Mouse (Mus musculus): Measurements from ENCODE around the gene Parm1. TPM values are rescaled to one million over a fixed set of nuclear protein-coding genes. Genes with fewer than 3 reads are reported as not detected.

Parm1 gene
- polyA plus RNA-seq, 1 experiment: 36.5 TPM

GRCm38 (mm10) chr5:91574211-91574610 is 56.8 kb downstream of the Parm1 start:
- no peak for DNase-seq (ENCODE audit: low spot score)

- no peak for DNase-seq (ENCODE audit: low spot score)
These were observed 61.5 kb downstream of the Parm1 start for GRCm38 (mm10) chr5:91578924-91579323.

GRCm38 (mm10) chr5:91581799-91582198 is 64.4 kb downstream of the Parm1 start:
- DNase-seq (ENCODE audit: low spot score): no peak

DNA sequence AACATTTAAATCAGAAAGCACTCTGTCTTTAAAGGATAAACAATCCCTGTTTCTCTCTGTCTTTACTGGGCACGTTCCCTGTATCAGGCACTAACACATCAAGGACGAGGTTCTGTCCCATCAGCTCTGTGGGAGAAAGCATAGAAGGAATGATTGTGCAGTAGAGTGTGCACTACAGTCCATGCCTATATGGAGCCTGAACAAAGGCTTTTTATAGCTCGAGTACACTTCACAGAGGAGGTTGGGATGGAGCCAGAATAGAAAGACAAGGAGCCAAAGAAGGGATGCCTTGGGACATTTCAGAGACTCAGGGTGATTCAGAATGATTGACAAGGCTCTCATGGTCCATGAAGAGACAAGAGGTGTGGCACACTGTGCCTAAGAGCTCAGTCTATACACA is 68.8 kb downstream of the Parm1 start:
- DNase-seq (ENCODE audit: low spot score): no peak

- no peak for DNase-seq (ENCODE audit: low spot score)
These were observed 76.7 kb downstream of the Parm1 start for GRCm38 (mm10) chr5:91594083-91594482.

- DNase-seq (ENCODE audit: low spot score): no peak
These were observed 79.8 kb downstream of the Parm1 start for GRCm38 (mm10) chr5:91597216-91597615.

DNA sequence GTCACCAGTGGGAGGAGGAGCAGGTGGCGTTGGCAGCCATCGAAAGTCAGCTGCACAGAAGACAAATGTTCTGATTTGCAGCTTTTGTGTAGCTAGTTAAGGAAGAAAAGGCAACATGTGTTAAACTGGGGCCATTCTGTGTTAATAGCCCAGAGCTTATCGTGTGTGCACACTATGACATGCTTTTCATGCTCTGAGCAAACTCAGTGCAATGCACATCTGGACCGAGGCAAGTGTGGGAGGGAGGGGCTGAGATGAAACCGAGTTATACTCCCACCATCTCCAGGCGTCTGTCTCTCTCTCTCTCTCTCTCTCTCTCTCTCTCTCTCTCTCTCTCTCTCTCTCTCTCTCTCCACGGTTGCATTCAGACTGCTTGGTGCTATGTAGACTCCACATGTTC is 82.4 kb downstream of the Parm1 start:
- DNase-seq (ENCODE audit: low spot score): no peak

- DNase-seq (ENCODE audit: low spot score): no peak
These were observed 85.9 kb downstream of the Parm1 start for GRCm38 (mm10) chr5:91603347-91603746.

DNA sequence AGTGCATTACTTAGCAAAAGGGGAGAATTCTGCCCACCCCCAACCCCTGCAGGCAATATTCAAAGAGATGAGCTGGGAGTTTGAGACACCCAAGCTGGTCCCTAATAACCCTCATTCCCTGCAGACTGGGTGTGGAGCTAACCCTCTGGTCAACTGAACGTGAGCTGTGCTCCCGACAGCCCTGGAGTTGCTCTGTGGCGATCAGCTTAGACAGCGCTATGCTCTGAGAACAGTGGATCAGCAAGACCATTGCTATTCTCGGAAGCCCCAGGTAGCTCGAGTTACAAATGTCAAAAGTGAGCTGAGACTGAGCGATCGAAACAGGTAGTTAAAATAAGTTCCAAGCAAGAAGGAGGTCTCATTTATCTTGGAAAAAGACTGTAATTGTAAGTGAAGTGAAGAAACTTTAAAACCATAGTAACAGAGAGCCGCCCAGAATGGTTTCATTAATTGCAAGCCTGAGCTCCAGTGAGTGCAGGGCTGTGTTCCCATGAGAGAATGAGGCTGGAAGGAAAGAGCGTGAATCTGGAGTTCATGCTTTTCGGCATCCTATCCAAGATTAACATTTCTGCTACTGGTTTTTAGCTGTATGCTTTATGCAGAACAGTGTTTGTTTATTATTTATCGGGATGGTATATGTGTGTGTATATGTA is 86.5 kb downstream of the Parm1 start:
- no peak for DNase-seq (ENCODE audit: low spot score)

DNA sequence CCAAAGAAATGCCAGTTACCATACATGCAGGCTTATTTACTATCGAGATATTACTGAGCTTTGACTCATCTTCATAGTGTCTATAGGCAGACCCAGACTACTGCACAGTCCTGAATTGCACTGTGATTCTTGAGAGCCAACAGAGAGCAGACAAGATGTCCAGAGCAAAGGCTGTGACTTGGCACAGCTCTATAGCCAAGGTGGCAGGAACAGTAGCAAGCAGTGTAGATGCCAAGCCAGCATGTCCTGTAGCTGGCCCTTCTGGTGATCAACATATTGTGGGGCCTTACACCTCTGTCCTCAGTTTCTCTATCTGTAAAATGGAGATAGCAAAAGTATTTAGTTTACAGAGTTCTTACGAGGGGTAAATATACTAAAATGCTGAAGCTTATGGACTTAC is 89.8 kb downstream of the Parm1 start:
- no peak for DNase-seq (ENCODE audit: low spot score)

DNA sequence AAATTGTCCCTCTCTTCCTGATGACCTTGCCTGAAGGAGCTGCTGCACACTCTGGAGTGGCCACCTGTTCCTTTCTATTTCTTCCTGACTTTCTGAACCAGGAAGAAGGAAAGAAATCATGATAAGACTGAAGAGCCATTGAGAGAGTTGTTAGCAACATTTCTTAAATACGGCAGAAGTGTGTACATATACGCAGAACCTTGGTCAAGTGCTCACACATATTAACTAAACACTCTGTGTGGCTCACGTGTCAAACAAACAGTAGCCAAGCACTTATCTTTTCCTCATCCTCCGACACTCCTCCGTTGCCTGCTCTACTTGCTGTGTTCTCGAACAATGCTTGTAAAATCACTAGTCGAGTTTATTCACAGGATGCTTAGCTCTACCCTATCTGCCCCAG is 90.4 kb downstream of the Parm1 start:
- DNase-seq (ENCODE audit: low spot score): no peak

GRCm38 (mm10) chr5:91609041-91609440 is 91.6 kb downstream of the Parm1 start:
- no peak for DNase-seq (ENCODE audit: low spot score)

DNA sequence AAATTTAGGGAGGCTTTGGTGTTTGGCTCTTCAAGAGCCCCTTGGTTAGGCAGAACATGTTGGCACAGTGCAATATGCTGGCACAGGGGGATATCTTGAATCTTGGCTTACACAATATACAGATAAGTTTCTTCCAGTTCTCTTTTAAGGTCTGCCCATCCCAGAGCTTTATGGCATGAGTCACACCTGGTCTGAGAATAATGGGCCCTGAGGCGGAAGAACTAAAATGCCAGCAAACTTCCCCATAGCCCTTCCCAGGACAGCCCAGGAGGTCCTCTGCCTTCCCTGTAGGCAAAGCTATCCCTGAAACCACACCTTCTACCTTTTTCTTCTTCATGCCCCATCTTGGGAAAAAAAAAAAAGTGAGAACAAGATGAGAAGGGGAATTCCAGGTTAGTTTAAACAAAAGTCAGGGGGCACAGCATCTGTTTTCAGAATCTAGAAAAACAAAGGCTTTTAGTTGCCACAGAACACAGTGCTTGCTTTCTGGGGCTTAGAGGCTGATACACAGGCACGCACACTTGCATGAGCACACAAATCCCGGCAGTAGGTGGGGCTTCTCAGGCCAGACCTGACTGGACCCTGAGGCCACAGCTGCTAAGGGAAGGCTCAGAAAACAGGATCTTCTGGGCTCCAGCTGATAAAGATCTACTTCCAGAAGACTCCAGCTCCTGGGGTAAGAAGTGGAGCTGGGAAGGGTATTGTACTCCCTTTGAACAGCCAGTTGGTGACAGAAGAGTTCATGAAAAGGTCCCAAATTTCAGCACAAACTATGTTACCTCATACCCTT is 92.3 kb downstream of the Parm1 start:
- DNase-seq (ENCODE audit: low spot score): no peak

GRCm38 (mm10) chr5:91610499-91610898 is 93.1 kb downstream of the Parm1 start:
- DNase-seq (ENCODE audit: low spot score): no peak

DNA sequence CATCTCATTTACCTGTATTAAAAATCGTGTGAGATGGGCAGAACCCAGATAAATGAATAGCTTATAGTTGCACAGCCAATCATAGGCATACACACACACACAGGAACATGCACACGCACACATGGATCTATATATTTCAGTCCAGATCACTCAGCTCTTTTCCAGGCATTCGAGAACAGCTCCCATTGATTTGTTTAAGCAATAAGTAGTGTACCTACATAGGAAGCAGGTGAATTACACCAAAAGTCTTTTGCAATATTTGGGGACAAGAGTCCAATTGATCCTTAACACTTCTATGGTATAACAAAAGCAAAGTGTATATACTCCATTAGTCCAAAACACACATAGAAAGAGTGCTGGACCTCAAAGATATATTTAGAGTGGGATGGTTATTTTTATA is 94.2 kb downstream of the Parm1 start:
- DNase-seq (ENCODE audit: low spot score): no peak

DNA sequence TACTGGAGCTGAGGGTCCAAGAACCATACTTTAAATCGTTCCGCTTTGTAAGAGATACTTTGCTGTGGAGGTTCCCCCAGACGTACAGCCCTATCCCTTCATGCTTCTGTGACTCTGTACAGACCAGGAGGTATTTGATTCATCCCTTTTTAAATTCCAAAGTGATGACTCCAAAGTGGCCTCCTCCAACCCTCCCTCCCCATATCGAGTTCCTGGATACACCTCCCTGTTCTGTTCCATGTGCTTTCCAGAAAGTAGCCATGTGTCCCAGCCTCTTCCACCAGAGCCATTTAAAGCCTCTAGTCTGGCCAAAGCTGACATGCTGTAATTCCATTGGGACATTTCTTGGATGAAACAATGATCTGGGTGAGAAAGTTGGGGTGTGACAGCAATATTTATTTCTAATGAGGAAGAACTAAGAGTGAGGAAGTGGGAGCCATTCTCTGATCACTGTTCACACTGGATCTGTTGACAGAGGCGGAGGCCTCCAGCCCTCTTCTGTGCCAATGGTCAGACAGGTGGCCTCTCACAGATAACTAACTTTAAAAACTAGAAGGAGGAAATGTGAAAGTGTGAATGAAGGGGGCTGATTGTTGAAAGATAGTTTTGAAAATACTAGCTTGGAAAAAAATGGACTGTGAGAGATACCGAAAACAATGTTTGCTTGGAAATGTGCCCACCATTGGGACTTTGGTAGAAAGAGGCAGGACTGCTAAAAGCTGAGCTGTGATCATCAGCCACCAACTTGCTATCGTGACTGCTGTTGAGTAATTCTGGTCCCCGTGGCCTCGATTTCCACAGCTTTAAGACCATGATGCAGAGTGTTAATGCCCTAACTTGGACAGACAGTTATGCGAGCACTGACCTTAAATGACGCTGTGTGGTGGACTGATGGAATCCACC is 100.2 kb downstream of the Parm1 start:
- no peak for DNase-seq (ENCODE audit: low spot score)

GRCm38 (mm10) chr5:91618661-91619173 is 101.3 kb downstream of the Parm1 start:
- DNase-seq (ENCODE audit: low spot score): no peak

DNA sequence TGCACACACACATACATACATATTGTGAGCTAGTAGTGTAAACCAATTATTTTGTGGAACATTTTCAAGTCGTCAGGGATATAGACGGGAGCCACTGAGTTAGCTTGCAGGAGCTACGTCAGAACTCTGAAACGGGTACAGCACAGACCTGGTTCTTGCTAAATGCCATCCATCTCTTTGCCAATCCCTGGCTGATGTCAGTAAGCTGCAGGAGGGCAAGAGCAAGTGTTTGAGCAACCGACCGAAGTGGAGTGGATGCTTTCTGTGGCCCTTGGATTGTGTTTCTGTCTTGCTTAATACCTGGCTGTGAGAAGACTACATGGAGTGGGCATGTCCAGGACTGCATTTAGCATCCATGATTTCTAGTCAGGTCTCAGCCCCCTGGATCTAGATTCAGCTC is 103.8 kb downstream of the Parm1 start:
- no peak for DNase-seq (ENCODE audit: low spot score)

DNA sequence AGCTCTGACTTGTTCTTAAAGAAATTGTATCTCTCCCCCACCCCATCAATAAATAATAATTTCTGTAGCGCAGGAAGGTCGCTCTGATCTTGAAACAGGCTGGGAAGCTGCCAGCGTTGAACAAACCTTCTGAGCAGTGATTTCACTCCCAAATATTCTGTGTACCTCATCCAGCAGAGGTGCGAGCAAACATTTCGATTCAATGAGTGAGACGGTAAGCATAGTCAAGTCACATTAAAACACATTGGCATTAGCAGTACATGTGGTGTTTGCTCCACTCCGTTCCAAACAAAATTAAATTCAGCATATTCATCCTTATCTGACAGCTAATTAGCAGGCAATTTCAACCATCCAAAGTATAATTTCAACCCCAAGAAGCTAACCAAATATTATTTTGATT is 109.4 kb downstream of the Parm1 start:
- DNase-seq (ENCODE audit: low spot score): no peak

DNA sequence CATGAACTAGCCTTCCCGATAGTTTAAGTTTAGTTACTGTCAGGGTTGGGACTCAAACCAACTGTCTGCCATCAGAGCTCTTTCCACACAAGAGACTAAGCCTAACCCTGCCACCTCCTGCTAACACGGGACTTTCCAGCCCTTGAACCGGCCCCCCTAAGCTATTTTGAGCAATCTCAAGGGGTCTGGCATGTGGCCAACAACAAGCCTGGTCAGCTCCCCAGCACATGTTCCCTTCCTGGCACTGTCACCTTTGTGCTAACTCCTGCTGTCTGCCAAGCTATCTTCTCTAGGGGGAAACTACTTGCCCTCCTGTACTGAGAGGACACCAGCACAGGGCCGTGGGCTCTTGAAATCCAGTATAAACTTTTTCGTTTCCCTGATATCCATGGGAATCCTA is 112.1 kb downstream of the Parm1 start:
- DNase-seq (ENCODE audit: low spot score): peak; percentile 44

DNA sequence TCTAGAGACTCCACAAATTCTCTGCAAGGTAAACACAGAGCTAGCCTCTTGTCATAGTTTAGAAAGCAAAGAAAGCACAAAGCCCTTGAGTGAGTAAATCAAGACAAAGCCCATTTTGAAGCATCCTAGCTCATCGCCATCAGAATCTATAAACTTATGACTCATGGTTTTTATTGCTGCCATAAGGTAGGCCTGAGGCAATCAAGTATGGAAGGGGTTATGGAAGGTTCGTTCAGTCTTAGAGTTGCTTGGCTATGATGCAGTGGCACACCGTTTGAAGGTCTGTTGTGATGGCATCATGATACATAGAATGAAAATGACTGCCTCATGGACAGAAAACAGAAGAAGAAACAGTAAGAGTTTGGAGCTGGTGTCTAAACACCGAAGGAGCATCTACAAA is 133.9 kb downstream of the Parm1 start:
- no peak for DNase-seq (ENCODE audit: low spot score)

Data from urinary bladder, adult 2 months (tissue).